Mouse (Mus musculus) urinary bladder, adult 2 months (tissue): ENCODE data around the gene Zfp119b. TPM values are rescaled to one million over a fixed set of nuclear protein-coding genes. Genes with fewer than 3 reads are reported as not detected.

Source experiments
- polyA plus RNA-seq: library from polyadenylated mRNA; depleted of rRNA; stranded (reverse); fragments of >200 nt; gene quantifications from 2 replicates; pipeline ENCODE4 v1.2.3, GENCODE M21; 2012; rRNA removed

The Zfp119b gene
- polyA plus RNA-seq, 1 experiment, result 5.4 TPM

Other genes with a start within 250 kb of the Zfp119b start
- 11.1 and 13.9 TPM in 2 replicates for gene Pot1b, start 236.9 kb downstream of the Zfp119b start, polyA plus RNA-seq
- gene Adgre4, start 199.5 kb downstream of the Zfp119b start, polyA plus RNA-seq, result 0.58 and 0.60 TPM in 2 replicates
- 4.7 and 5.2 TPM in 2 replicates for gene Zfp119a, start 70.6 kb downstream of the Zfp119b start, polyA plus RNA-seq
- gene Zfp959, start 57.4 kb downstream of the Zfp119b start, polyA plus RNA-seq, result 8.4 and 8.8 TPM in 2 replicates
- 2.9 and 3.1 TPM in 2 replicates for gene Ebi3, start 3.1 kb upstream of the Zfp119b start, polyA plus RNA-seq
- 10.1 and 11.1 TPM in 2 replicates for gene Yju2, start 9.6 kb upstream of the Zfp119b start, polyA plus RNA-seq
- gene Shd, start 21.0 kb upstream of the Zfp119b start, polyA plus RNA-seq, result 1.0 and 1.7 TPM in 2 replicates
- gene Fsd1, start 37.0 kb upstream of the Zfp119b start, polyA plus RNA-seq, result 0.57 and 1.2 TPM in 2 replicates
- 29.6 and 38.6 TPM in 2 replicates for gene Stap2, start 56.1 kb upstream of the Zfp119b start, polyA plus RNA-seq
- 50.4 and 51.1 TPM in 2 replicates for gene Mpnd, start 56.2 kb upstream of the Zfp119b start, polyA plus RNA-seq
- gene Sh3gl1, start 87.1 kb upstream of the Zfp119b start, polyA plus RNA-seq, result 55.5 and 78.1 TPM in 2 replicates
- 2.1 and 2.2 TPM in 2 replicates for gene Chaf1a, start 90.9 kb upstream of the Zfp119b start, polyA plus RNA-seq
- 62.3 and 62.7 TPM in 2 replicates for gene Ubxn6, start 125.5 kb upstream of the Zfp119b start, polyA plus RNA-seq
- gene Hdgfl2, start 130.1 kb upstream of the Zfp119b start, polyA plus RNA-seq, result 68.8 and 70.6 TPM in 2 replicates
- 96.9 and 98.3 TPM in 2 replicates for gene Plin4, start 160.3 kb upstream of the Zfp119b start, polyA plus RNA-seq
- gene Plin5, start 168.1 kb upstream of the Zfp119b start, polyA plus RNA-seq, result 1.4 and 1.9 TPM in 2 replicates
- gene Lrg1, start 172.5 kb upstream of the Zfp119b start, polyA plus RNA-seq, result 23.4 and 23.9 TPM in 2 replicates
- 3.3 and 4.4 TPM in 2 replicates for gene Sema6b, start 190.8 kb upstream of the Zfp119b start, polyA plus RNA-seq
- gene Tnfaip8l1, start 213.0 kb upstream of the Zfp119b start, polyA plus RNA-seq, result 1.7 and 2.0 TPM in 2 replicates
- gene Mydgf, start 234.4 kb upstream of the Zfp119b start, polyA plus RNA-seq, result 42.0 and 51.0 TPM in 2 replicates